Mouse (Mus musculus): Measurements from ENCODE around the gene Pecr. TPM values are rescaled to one million over a fixed set of nuclear protein-coding genes. Genes with fewer than 3 reads are reported as not detected.

Gene Pecr
- polyA plus RNA-seq, 1 experiment, result 4.5 TPM

- DNase-seq (ENCODE audit: low read depth), result no peak
- TF ChIP-seq CTCF (IDR thresholded peaks at IDR 0.05; ENCODE audit: borderline replicate concordance, extremely low read depth, insufficient read depth, insufficient read length) (no peak), POLR2A (IDR thresholded peaks at IDR 0.05; ENCODE audit: borderline replicate concordance, extremely low read depth, insufficient read depth, insufficient read length, poor library complexity, severe bottlenecking) (no peak)
Observed at GRCm38 (mm10) chr1:72213954-72214353, 70.2 kb downstream of the Pecr start.

- peak; percentile 76 for DNase-seq (ENCODE audit: low read depth)
- TF ChIP-seq CTCF (IDR thresholded peaks at IDR 0.05; ENCODE audit: borderline replicate concordance, extremely low read depth, insufficient read depth, insufficient read length), result peak; percentile 30; the same call in 1 of the 2 replicates
- peak; percentile 46; the same call in 1 of the 2 replicates for TF ChIP-seq POLR2A (IDR thresholded peaks at IDR 0.05; ENCODE audit: borderline replicate concordance, extremely low read depth, insufficient read depth, insufficient read length, poor library complexity, severe bottlenecking)
Observed at GRCm38 (mm10) chr1:72211701-72212699, 72.1 kb downstream of the Pecr start, which contains the start of gene Mreg. Mreg (minus strand) TSS chr1:72212307.

- no peak for TF ChIP-seq POLR2A (IDR thresholded peaks at IDR 0.05; ENCODE audit: borderline replicate concordance, extremely low read depth, insufficient read depth, insufficient read length, poor library complexity, severe bottlenecking)
- TF ChIP-seq CTCF (IDR thresholded peaks at IDR 0.05; ENCODE audit: borderline replicate concordance, extremely low read depth, insufficient read depth, insufficient read length), result no peak
- no peak for DNase-seq (ENCODE audit: low read depth)
Observed at GRCm38 (mm10) chr1:72210803-72211679, 73.1 kb downstream of the Pecr start.

Other genes with a start within 250 kb of the Pecr start
- gene Mreg, start 72.0 kb downstream of the Pecr start, polyA plus RNA-seq (2012; rRNA removed), result 0.61 and 0.79 TPM in 2 replicates
- gene Tmem169, start 55 bp upstream of the Pecr start, polyA plus RNA-seq (2012; rRNA removed), result 21.4 and 27.8 TPM in 2 replicates
- gene Xrcc5, start 23.1 kb upstream of the Pecr start, polyA plus RNA-seq (2012; rRNA removed), result 11.0 and 11.4 TPM in 2 replicates

Data from brain, embryonic 14.5 days (tissue).